Mouse (Mus musculus) cerebellum, adult 2 months (tissue): ENCODE data around the gene Hoxa6.

Experiments
- CTCF ChIP-seq: fragments of 200-500 bp; IDR thresholded peaks from 2 replicates; pipeline ENCODE4 v1.5.1; 2011; ENCODE audit warnings: low read depth, mild to moderate bottlenecking, control low read depth, low read length, moderate library complexity, borderline replicate concordance; ENCODE audit not compliant: insufficient read depth
- POLR2A ChIP-seq: fragments of 200-500 bp; IDR thresholded peaks from 2 replicates; pipeline ENCODE4 v1.6.1; 2011; ENCODE audit warnings: low read length, control low read depth, borderline replicate concordance; ENCODE audit not compliant: insufficient read depth

GRCm38 (mm10) chr6:52248638-52249414 lies 40.3 kb upstream of the Hoxa6 start:
- TF ChIP-seq CTCF = no peak
- TF ChIP-seq POLR2A = no peak
